Mouse (Mus musculus): ENCODE results near the gene Slc34a1.

DNA sequence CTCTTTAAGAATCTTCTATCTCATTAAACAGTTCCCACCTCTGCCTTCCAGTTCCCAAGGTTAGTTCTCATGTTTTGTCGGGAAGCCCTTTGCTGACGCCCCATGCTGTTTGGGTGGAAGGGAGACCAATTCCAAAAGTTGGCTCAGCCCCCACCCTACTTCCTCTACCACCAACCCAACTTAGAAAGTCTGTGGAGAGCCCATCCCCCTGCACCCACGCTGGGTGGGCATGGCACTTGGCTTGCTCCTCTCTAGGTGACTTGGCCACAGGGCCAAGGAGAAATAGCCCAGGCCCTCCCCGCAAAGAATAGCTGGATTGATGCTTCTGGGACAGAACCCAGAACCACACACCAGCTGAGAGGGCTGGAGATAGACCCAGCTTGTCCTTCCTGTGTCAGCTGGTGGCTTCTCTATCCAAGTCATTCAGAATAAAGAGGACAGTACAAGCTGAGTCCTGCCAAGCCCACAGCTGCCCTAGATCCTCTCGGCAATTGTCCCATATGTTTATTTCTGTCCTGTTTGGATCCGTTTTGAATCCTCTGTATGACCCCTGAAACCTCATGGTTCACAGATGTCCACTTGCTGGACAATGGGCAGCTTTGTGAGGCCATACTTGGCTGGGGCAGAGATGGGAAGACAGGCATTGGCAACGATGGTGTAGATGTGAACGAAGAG is 26.8 kb upstream of the Slc34a1 start:
- TF ChIP-seq CTCF (IDR thresholded peaks at IDR 0.05; ENCODE audit: control insufficient read depth, insufficient read depth, low read length) (no peak), POLR2A (IDR thresholded peaks at IDR 0.05; ENCODE audit: borderline replicate concordance, control insufficient read depth, low read depth, low read length) (no peak)

All from bone marrow, adult 2 months (tissue).